Comparison of ENCODE assay signal across 22 mouse cellular contexts in genomic region chr2:18195285-18195684, GRCm38 (mm10).
DNase-seq lines count a peak whose midpoint lies in the region; ATAC-seq lines count a peak whose summit lies in the region.
"Had no signal": no experiment of that assay in that cellular context is flagged by ENCODE, and none has a peak within 500 bp of the region (broad histone marks: within the 10 kb centered on the region; RNA-seq: fewer than 3 reads in every experiment).

No protein-coding gene starts in this region.

- DNase-seq in forebrain, embryonic 10.5 days (ENCODE audit: extremely low spot score, low spot score): no peak
- DNase-seq in kidney, postnatal 25 days: no peak
- no peak for DNase-seq in neural tube, embryonic 10.5 days (ENCODE audit: extremely low spot score, low spot score)
- DNase-seq: cerebellum, adult 11-12 months; cerebellum, adult 8-10 months; cerebellum, postnatal 36 days; gastrocnemius, postnatal 10 days; gastrocnemius, postnatal 36 days; heart, adult 2 months had no signal

- no peak overlapping the region for H3K4me2 ChIP-seq in forebrain, embryonic 12.5 days
- H3K4me2 ChIP-seq in intestine, embryonic 15.5 days (replicated peaks): no peak overlapping the region
- no peak overlapping the region for H3K4me2 ChIP-seq in intestine, embryonic 16.5 days (ENCODE audit: low read depth, low read length)
- no peak overlapping the region for H3K4me2 ChIP-seq in kidney, embryonic 16.5 days (replicated peaks; ENCODE audit: low read depth, low read length)
- no peak overlapping the region for H3K4me2 ChIP-seq in neural tube, embryonic 13.5 days
- H3K4me2 ChIP-seq: embryonic facial prominence, embryonic 13.5 days; forebrain, embryonic 15.5 days; heart, embryonic 13.5 days; hindbrain, embryonic 14.5 days had no signal

- no peaks in the 10 kb centered on the region for H3K9me3 ChIP-seq in forebrain, embryonic 12.5 days
- no peaks in the 10 kb centered on the region for H3K9me3 ChIP-seq in forebrain, embryonic 10.5 days
- no peaks in the 10 kb centered on the region for H3K9me3 ChIP-seq in intestine, embryonic 15.5 days
- H3K9me3 ChIP-seq in intestine, embryonic 16.5 days (ENCODE audit: control insufficient read depth, low read length): no peaks in the 10 kb centered on the region
- H3K9me3 ChIP-seq in kidney, embryonic 16.5 days (ENCODE audit: low read length): no peaks in the 10 kb centered on the region
- H3K9me3 ChIP-seq in neural tube, embryonic 13.5 days: no peaks in the 10 kb centered on the region
- H3K9me3 ChIP-seq: embryonic facial prominence, embryonic 10.5 days; embryonic facial prominence, embryonic 13.5 days; forebrain, embryonic 15.5 days; heart, embryonic 10.5 days; heart, embryonic 13.5 days had no signal

- no peak overlapping the region for H3K27ac ChIP-seq in forebrain, embryonic 12.5 days
- no peak overlapping the region for H3K27ac ChIP-seq in forebrain, embryonic 10.5 days
- H3K27ac ChIP-seq in intestine, embryonic 15.5 days: no peak overlapping the region
- H3K27ac ChIP-seq in intestine, embryonic 16.5 days (ENCODE audit: low read length): no peak overlapping the region
- H3K27ac ChIP-seq in kidney, embryonic 16.5 days (ENCODE audit: low read length): no peak overlapping the region
- H3K27ac ChIP-seq in neural tube, embryonic 13.5 days (replicated peaks): no peak overlapping the region
- H3K27ac ChIP-seq: embryonic facial prominence, embryonic 10.5 days; forebrain, embryonic 15.5 days; heart, adult 2 months; heart, embryonic 10.5 days; hindbrain, embryonic 14.5 days had no signal

- no peaks in the 10 kb centered on the region for H3K4me1 ChIP-seq in forebrain, embryonic 12.5 days
- no peaks in the 10 kb centered on the region; the same call in 1 of the 2 replicates for H3K4me1 ChIP-seq in forebrain, embryonic 10.5 days
- no peaks in the 10 kb centered on the region for H3K4me1 ChIP-seq in intestine, embryonic 15.5 days (replicated peaks)
- no peaks in the 10 kb centered on the region for H3K4me1 ChIP-seq in intestine, embryonic 16.5 days (ENCODE audit: control insufficient read depth, insufficient read depth, low read length)
- peaks cover 8% of the 10 kb centered on the region; the same call in 1 of the 2 replicates for H3K4me1 ChIP-seq in kidney, embryonic 16.5 days (ENCODE audit: insufficient read depth, low read length)
- peaks cover 5% of the 10 kb centered on the region; the same call in 1 of the 2 replicates for H3K4me1 ChIP-seq in neural tube, embryonic 13.5 days (replicated peaks)
- H3K4me1 ChIP-seq: forebrain, embryonic 15.5 days; heart, embryonic 10.5 days had no signal

- peaks cover 29% of the 10 kb centered on the region for H3K36me3 ChIP-seq in forebrain, embryonic 12.5 days (replicated peaks)
- H3K36me3 ChIP-seq in forebrain, embryonic 10.5 days (replicated peaks): peaks cover 90% of the 10 kb centered on the region
- 0 out of 2 replicates have a peak, but pooled peaks cover 2% of the 10 kb centered on the region for H3K36me3 ChIP-seq in intestine, embryonic 15.5 days
- H3K36me3 ChIP-seq in intestine, embryonic 16.5 days (ENCODE audit: control insufficient read depth, insufficient read depth, low read length): no peaks in the 10 kb centered on the region
- H3K36me3 ChIP-seq in kidney, embryonic 16.5 days (ENCODE audit: insufficient read depth, low read length): peaks cover 30% of the 10 kb centered on the region
- peaks cover 48% of the 10 kb centered on the region for H3K36me3 ChIP-seq in neural tube, embryonic 13.5 days

- H3K9ac ChIP-seq in forebrain, embryonic 12.5 days: no peak overlapping the region
- H3K9ac ChIP-seq in intestine, embryonic 15.5 days: no peak overlapping the region
- no peak overlapping the region for H3K9ac ChIP-seq in intestine, embryonic 16.5 days (ENCODE audit: low read depth, low read length)
- H3K9ac ChIP-seq in kidney, embryonic 16.5 days (replicated peaks; ENCODE audit: low read length): no peak overlapping the region
- H3K9ac ChIP-seq in neural tube, embryonic 13.5 days: no peak overlapping the region
- H3K9ac ChIP-seq: embryonic facial prominence, embryonic 13.5 days; forebrain, embryonic 15.5 days; heart, embryonic 13.5 days; hindbrain, embryonic 14.5 days had no signal

- 0 out of 2 replicates have a peak, but pooled peaks have one; percentile 36 for ATAC-seq in forebrain, embryonic 12.5 days (ENCODE audit: low FRiP score)
- peak; percentile 39; the same call in 1 of the 2 replicates for ATAC-seq in intestine, embryonic 15.5 days
- no peak for ATAC-seq in intestine, embryonic 16.5 days
- peak; percentile 80; the same call in 1 of the 2 replicates for ATAC-seq in kidney, embryonic 16.5 days (ENCODE audit: low FRiP score, low TSS enrichment)
- 0 out of 2 replicates have a peak, but pooled peaks have one; percentile 47 for ATAC-seq in neural tube, embryonic 13.5 days (ENCODE audit: low read depth)
- ATAC-seq: activated CD4-positive, CD25-positive, alpha-beta regulatory T cell, adult 4 months; forebrain, embryonic 15.5 days had no signal

- WGBS in forebrain, embryonic 12.5 days: 96% methylated on average over 4 of the region's 4 CpGs
- WGBS in forebrain, embryonic 10.5 days: 92% methylated on average over 4 of the region's 4 CpGs
- WGBS in intestine, embryonic 15.5 days: 69% methylated on average over 4 of the region's 4 CpGs
- WGBS in intestine, embryonic 16.5 days: 62% methylated on average over 4 of the region's 4 CpGs
- 57% methylated on average over 4 of the region's 4 CpGs for WGBS in kidney, embryonic 16.5 days
- 81% methylated on average over 4 of the region's 4 CpGs for WGBS in neural tube, embryonic 13.5 days

- no peaks in the 10 kb centered on the region for H3K27me3 ChIP-seq in forebrain, embryonic 12.5 days
- no peaks in the 10 kb centered on the region for H3K27me3 ChIP-seq in forebrain, embryonic 10.5 days (ENCODE audit: poor library complexity, severe bottlenecking)
- H3K27me3 ChIP-seq in intestine, embryonic 15.5 days (replicated peaks): no peaks in the 10 kb centered on the region
- H3K27me3 ChIP-seq in intestine, embryonic 16.5 days (replicated peaks; ENCODE audit: control insufficient read depth, insufficient read depth, low read length): no peaks in the 10 kb centered on the region
- no peaks in the 10 kb centered on the region for H3K27me3 ChIP-seq in kidney, embryonic 16.5 days (ENCODE audit: insufficient read depth, low read length)
- no peaks in the 10 kb centered on the region for H3K27me3 ChIP-seq in neural tube, embryonic 13.5 days
- H3K27me3 ChIP-seq: embryonic facial prominence, embryonic 13.5 days; forebrain, embryonic 15.5 days; heart, embryonic 13.5 days had no signal

- H3K4me3 ChIP-seq in forebrain, embryonic 12.5 days (replicated peaks): no peak overlapping the region
- no peak overlapping the region for H3K4me3 ChIP-seq in forebrain, embryonic 10.5 days
- H3K4me3 ChIP-seq in intestine, embryonic 15.5 days (replicated peaks): no peak overlapping the region
- no peak overlapping the region for H3K4me3 ChIP-seq in intestine, embryonic 16.5 days (ENCODE audit: low read length)
- H3K4me3 ChIP-seq in kidney, embryonic 16.5 days (ENCODE audit: low read length): no peak overlapping the region
- no peak overlapping the region for H3K4me3 ChIP-seq in neural tube, embryonic 13.5 days
- H3K4me3 ChIP-seq: embryonic facial prominence, embryonic 10.5 days; embryonic facial prominence, embryonic 13.5 days; erythroblast, embryonic 14.5 days; forebrain, embryonic 15.5 days; heart, adult 2 months; heart, embryonic 10.5 days; heart, embryonic 13.5 days had no signal
